Mouse (Mus musculus) liver, adult 2 months (tissue): ENCODE data around the gene Srl.

Source experiments
- CTCF ChIP-seq: fragments of 200-500 bp; IDR thresholded peaks from 2 replicates; pipeline ENCODE4 v1.5.1; 2011; ENCODE audit warnings: low read depth, low read length, control low read depth
- POLR2A ChIP-seq: fragments of 200-500 bp; IDR thresholded peaks from 2 replicates; pipeline ENCODE4 v1.6.1; 2011; ENCODE audit warnings: low read length, control low read depth; ENCODE audit not compliant: insufficient read depth; ENCODE audit errors: extremely low read depth

DNA sequence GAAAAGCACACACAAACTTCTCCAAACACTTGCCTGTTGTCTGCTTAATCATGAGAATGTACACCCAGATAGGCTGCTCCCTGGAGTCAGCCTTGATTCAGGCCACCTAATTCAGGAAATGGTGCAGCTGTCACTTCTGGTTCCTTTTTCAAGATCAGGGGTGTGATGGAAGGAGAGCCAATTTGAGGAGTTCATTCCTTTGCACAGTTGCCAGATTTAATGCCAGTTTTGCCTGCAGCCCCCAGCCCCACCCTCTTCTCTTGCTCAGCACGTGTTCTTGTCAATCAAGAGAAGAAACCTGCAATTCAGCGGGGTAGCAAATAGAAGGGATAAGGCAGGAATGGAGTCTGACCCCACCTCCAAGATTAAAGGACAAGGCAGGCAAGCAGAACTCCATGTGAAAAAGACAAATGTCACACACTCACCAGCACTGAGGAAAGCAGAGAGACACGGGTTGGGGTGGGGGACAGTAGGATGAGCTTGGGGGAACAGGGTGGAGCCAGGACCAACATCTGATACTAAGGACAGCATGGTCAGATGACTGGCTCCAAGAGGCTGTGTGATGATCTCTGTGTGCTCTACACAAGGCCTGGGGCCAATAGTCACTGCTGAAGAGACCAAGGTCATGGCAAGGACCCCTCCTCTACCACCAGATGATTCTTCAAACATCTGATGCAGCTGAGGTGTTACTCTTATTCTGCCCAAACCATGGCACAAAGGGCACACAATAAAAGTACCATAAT is 3.8 kb downstream of the Srl start:
- TF ChIP-seq CTCF (no peak), POLR2A (no peak)
